In genomic region chr5:104446156-104446555, GRCm38 (mm10) we compare ENCODE assay signal across 8 mouse cellular contexts. TPM values are rescaled to one million over a fixed set of nuclear protein-coding genes. Genes with fewer than 3 reads are reported as not detected.
DNase-seq lines count a peak whose midpoint lies in the region; ATAC-seq and TF ChIP-seq lines count a peak whose summit lies in the region.
"Had no signal": no experiment of that assay in that cellular context is flagged by ENCODE, and none has a peak within 500 bp of the region (broad histone marks: within the 10 kb centered on the region; RNA-seq: fewer than 3 reads in every experiment).

No protein-coding gene starts in this region.

- H3K4me2 ChIP-seq in forebrain, embryonic 14.5 days (ENCODE audit: low read length): no peak overlapping the region
- no peak overlapping the region for H3K4me2 ChIP-seq in hindbrain, embryonic 15.5 days
- H3K4me2 ChIP-seq: liver, embryonic 15.5 days had no signal

- no peak overlapping the region for H3K27ac ChIP-seq in forebrain, embryonic 14.5 days (ENCODE audit: low read depth, low read length)
- no peak overlapping the region for H3K27ac ChIP-seq in hindbrain, embryonic 15.5 days (replicated peaks)
- H3K27ac ChIP-seq: liver, embryonic 15.5 days had no signal

- H3K9ac ChIP-seq in forebrain, embryonic 14.5 days (ENCODE audit: low read length): no peak overlapping the region
- no peak overlapping the region for H3K9ac ChIP-seq in hindbrain, embryonic 15.5 days
- H3K9ac ChIP-seq: liver, embryonic 15.5 days had no signal

- peak; percentile 72; the same call in 1 of the 2 replicates for TF ChIP-seq CTCF in brain, embryonic 14.5 days (IDR thresholded peaks at IDR 0.05; ENCODE audit: borderline replicate concordance, extremely low read depth, insufficient read depth, insufficient read length)

- H3K27me3 ChIP-seq in forebrain, embryonic 14.5 days (replicated peaks; ENCODE audit: control insufficient read depth, insufficient read depth, low read length): no peaks in the 10 kb centered on the region
- 0 out of 2 replicates have a peak, but pooled peaks cover 2% of the 10 kb centered on the region for H3K27me3 ChIP-seq in hindbrain, embryonic 15.5 days
- H3K27me3 ChIP-seq: liver, embryonic 15.5 days had no signal

- peak; percentile 57; the same call in 1 of the 2 replicates for ATAC-seq in forebrain, embryonic 14.5 days
- peak; percentile 86 for ATAC-seq in hindbrain, embryonic 15.5 days (ENCODE audit: low FRiP score, low read depth)
- ATAC-seq in megakaryocyte progenitor cell, adult 5-6 weeks (replicated peaks; ENCODE audit: poor library complexity): peak; percentile 99

- H3K4me3 ChIP-seq in forebrain, embryonic 14.5 days (ENCODE audit: low read depth, low read length): no peak overlapping the region
- no peak overlapping the region for H3K4me3 ChIP-seq in hindbrain, embryonic 15.5 days
- H3K4me3 ChIP-seq: liver, embryonic 15.5 days had no signal

- 7% methylated on average over 3 of the region's 3 CpGs for WGBS in forebrain, embryonic 14.5 days
- 7% methylated on average over 3 of the region's 3 CpGs for WGBS in hindbrain, embryonic 15.5 days

- no peak for TF ChIP-seq POLR2A in brain, embryonic 14.5 days (IDR thresholded peaks at IDR 0.05; ENCODE audit: borderline replicate concordance, extremely low read depth, insufficient read depth, insufficient read length, poor library complexity, severe bottlenecking)

- no peaks in the 10 kb centered on the region for H3K36me3 ChIP-seq in forebrain, embryonic 14.5 days (ENCODE audit: control insufficient read depth, insufficient read depth, low read length)
- no peaks in the 10 kb centered on the region for H3K36me3 ChIP-seq in hindbrain, embryonic 15.5 days
- H3K36me3 ChIP-seq: liver, embryonic 15.5 days had no signal

- H3K4me1 ChIP-seq in forebrain, embryonic 14.5 days (ENCODE audit: control insufficient read depth, insufficient read depth, low read length): peaks cover 2% of the 10 kb centered on the region; the same call in 1 of the 2 replicates
- H3K4me1 ChIP-seq in hindbrain, embryonic 15.5 days (replicated peaks): peaks cover 7% of the 10 kb centered on the region
- H3K4me1 ChIP-seq: liver, embryonic 15.5 days had no signal

- DNase-seq in NIH3T3 (ENCODE audit: low read depth): peak; percentile 86
- peak; percentile 88 for DNase-seq in brain, embryonic 14.5 days (ENCODE audit: low read depth)
- peak; percentile 75 for DNase-seq in forebrain, embryonic 14.5 days (ENCODE audit: low spot score)
- DNase-seq in left cerebral cortex, adult 11 months (ENCODE audit: low spot score): peak; percentile 70
- DNase-seq in right cerebral cortex, postnatal 4 days: peak; percentile 43

- H3K9me3 ChIP-seq in forebrain, embryonic 14.5 days (replicated peaks; ENCODE audit: control insufficient read depth, low read length): no peaks in the 10 kb centered on the region
- H3K9me3 ChIP-seq in hindbrain, embryonic 15.5 days: no peaks in the 10 kb centered on the region
- H3K9me3 ChIP-seq: liver, embryonic 15.5 days had no signal

RNA-seq across cellular contexts. Expression of gene Spp1, which starts 11.2 kb away (rescaled TPM):
- 6.7 and 20.1 TPM in 2 replicates for polyA plus RNA-seq in brain, embryonic 14.5 days (2012; rRNA removed)
- 11.6 and 17.0 TPM in 2 replicates for polyA plus RNA-seq in forebrain, embryonic 14.5 days (2014; fragmentation: Nextera tagmentation; extraction: Ambion mirVana)
- 7.7 and 31.8 TPM in 2 replicates for polyA plus RNA-seq in hindbrain, embryonic 15.5 days (2015; fragmentation: Nextera tagmentation; extraction: Ambion mirVana)
- total RNA-seq in megakaryocyte progenitor cell, adult 5-6 weeks (2015): 9.5 and 10.5 TPM in 2 replicates
- total RNA-seq in megakaryocyte progenitor cell, adult 5-6 weeks (2017): 4.7 and 5.9 TPM in 2 replicates

RNA-seq across cellular contexts. Expression of gene Pkd2, which starts 13.1 kb away (rescaled TPM):
- 33.5 TPM in 2 replicates for polyA plus RNA-seq in brain, embryonic 14.5 days (2012; rRNA removed)
- 6.3 and 7.3 TPM in 2 replicates for polyA plus RNA-seq in forebrain, embryonic 14.5 days (2014; fragmentation: Nextera tagmentation; extraction: Ambion mirVana)
- 8.8 and 9.2 TPM in 2 replicates for polyA plus RNA-seq in hindbrain, embryonic 15.5 days (2015; fragmentation: Nextera tagmentation; extraction: Ambion mirVana)
- total RNA-seq in megakaryocyte progenitor cell, adult 5-6 weeks (2015): 2.3 and 2.4 TPM in 2 replicates
- total RNA-seq in megakaryocyte progenitor cell, adult 5-6 weeks (2017): 2.0 and 3.8 TPM in 2 replicates
